Mouse (Mus musculus): ENCODE results near the gene Gm45194.

The Gm45194 gene

DNA sequence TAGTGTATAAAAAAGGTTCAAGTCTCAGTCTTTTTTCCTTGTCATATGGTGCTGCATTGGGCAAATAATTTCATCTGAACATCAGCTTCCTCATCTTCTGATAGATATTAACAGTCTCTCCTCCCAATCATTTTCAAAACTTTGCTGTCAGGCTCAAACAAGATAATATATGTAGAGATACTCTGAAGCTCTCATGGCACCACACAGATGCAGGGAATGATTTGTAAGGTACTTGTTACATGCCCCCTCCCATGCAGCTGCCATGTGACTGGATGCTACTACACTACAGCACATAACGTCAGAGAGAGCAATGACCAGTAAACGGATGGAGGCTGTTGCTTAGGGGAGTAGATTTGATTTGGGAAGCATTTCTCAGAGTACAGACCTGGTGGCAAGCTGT, at the start of gene Gm45194:
Gm45194 (plus strand) TSS at position 301 of the 400 bp plus-strand sequence.
- DNase-seq (ENCODE audit: low spot score in 2 of 2) = no peak

DNA sequence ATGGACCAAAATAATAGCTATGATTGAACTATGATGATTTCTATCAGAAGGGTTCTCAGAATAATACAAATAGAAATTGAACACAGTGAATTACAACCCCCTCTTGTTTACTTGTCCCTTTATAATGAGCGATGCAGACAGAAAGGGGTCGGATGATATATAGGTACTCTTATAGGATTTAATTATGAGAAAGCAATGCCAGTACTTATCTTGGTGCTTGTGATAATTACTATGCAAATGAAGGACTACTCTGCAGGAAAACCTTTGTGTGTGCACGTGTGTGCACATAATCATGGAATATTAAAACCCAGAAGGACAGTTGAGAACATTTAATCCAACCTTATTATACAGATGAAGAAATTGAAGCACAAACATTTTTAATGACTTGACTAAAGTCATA, 35.3 kb upstream of the Gm45194 start:
- DNase-seq (ENCODE audit: low spot score in 2 of 2) = no peak

DNA sequence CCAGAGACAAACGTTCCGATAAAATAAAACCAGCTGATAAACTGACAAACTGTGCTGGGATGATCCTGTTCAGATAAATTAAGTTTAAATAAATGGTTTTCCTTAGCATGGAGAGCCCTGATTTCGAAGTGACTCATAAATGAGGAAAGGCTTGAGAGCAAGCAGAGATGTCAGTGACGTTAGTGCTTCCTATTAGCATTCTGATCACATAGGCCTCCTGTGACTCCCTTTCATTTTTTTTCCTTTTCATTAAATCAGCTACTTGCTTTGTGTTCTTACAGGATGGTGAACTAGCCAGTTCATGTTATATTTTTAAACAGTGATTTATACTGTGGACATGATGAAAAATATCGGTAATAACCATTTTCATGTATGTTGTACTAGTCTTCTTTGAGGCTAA, 9.9 kb upstream of the Gm45194 start:
- DNase-seq (ENCODE audit: low spot score in 2 of 2) = no peak

DNA sequence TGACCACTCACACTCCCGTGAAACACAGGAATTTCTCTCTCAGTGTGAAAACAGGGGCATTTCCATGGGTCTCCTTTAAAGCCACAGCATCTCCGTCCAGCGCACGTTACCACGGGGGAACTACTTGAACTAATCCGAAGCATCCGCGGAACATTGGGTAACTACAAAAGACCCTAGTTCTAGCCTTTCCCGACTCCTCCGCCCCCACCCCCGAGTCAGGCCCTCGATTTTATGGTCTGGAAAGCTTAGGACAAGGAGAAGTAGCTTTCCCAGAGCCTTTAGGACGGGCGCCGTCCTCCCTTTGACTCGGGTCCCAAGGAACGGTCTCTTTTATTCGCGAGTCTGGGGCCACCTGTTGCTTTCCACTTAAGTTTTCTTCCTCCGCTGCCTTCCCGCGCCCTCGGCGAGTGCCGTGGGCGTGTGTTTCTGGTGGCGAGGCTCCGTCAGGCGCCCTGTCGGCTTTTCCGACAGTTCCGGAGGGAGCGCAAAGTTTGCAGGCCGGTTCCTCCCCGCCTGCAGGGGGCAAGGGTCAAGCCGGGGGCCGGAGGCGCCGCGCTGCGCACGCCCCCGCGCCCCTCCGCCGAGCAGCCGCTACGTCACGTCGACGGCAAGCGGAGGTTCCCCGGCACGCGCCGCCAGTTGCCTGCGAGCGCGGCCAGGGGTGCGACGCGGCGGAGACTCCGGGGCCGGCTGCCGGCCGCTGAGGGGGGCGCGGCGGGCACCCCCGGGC, 3.3 kb downstream of the Gm45194 start:
- DNase-seq (ENCODE audit: low spot score in 2 of 2) = no peak

DNA sequence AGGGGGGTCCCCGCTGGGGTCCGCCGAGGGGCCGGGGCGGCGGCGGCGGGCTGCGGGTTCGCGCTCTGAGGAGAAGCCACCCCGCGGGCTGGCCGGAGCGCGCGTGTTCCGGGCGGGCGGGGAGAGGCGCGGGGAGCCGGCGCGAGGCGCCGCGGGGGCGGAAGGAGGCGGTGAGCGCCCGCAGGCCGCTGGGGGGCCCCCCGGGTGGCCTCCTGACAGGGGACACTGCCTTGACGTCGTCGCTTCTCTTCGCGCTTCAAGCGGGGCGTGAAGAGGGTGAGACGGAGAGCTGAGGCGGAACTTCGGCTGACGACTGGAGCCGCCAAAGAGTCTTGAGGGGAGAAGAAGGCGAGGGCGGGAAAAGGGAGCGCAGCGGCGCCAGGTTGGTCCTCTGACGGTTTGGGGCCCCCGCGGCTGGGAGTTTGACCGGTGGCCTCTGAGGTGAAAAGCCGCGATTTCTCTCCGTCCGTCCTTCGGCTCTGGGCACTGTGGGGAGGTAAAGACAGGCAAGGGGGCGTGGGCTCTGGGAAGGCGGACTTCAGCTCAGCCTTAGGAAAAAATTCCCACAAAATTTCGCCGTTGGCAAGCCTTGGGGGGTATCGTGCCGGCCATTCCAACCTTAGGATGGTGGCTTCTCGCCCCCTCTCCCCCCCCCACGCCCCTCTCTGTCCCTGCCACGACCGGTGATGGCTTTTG, 4.0 kb downstream of the Gm45194 start:
- no peak for DNase-seq (ENCODE audit: low spot score in 2 of 2)

DNA sequence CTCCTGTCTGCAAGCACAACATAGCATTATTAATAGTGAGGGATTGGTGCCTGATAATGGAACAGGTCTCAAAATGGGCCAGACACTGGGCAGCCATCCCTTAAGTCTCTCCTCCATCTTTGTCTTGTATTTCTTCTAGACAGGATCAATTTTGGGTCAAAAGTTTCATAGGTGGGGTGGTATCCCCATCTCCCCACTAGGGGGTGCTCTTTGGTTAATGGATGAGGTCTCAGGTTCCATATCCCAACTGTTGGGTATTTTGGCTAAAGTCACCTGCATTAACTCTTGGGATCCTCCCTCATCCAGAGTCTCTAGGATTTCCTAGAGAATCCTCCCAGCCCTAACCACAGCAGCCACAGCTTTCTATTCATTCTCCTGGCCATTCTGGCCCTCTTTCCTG, 26.2 kb downstream of the Gm45194 start:
- DNase-seq (ENCODE audit: low spot score in 2 of 2) = no peak

DNA sequence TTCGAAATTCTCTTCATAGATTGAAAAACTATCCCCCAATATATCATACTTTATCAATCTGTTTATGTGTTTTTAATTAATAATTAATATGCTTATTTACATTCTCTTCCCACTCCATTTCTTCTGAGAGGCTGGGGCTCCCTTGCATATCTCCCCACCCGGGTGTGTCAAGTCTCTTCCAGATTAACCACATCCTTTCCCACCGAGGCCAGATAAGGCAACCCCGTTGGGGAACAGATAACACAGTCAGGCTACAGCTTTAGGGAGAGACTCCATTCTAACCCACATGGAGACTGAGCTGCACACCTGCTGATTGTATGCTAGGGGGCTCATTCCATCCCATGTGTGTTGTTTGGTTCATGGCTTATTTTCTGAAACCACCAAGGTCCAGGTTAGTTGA, 69.7 kb downstream of the Gm45194 start:
- no peak for DNase-seq (ENCODE audit: low spot score in 2 of 2)

DNA sequence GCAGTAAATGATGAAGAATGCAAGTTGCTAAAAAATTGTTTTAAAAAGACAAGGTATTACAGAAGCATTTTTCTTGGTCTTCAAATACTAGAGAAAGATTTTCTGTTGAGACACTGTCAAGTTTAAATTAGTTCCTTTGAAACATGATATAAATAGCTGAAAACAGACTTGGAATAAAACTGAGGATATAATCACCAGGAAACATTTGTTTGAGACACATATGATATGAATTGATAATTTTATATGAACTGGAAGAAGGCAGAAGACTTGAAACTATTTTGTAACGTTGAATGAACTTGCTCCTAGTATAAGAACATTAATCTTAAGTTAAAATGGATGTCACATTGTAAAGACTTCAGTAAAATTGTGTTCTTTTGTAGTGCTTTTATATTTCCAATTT, 108.5 kb downstream of the Gm45194 start:
- no peak for DNase-seq (ENCODE audit: low spot score in 2 of 2)

DNA sequence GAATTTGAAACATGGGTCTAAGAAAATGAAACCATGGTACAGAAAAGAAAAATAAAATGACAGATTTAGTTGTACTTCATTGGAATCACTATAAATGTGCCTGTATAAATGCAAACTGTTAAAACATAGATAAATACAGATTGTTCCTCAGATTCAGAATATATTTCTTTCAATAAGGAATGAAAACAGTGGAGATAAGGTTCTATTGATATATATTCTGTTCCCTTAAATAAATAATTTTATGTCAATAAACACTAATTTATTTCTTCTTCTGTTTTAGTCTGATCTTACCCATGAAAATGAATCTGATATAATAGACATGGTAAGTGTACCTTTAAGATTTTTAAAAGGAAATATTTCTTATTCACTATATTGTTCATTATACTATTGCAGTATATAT, 119.5 kb downstream of the Gm45194 start, which contains the start of gene Tex16:
Tex16 (plus strand) TSS at position 301 of the 400 bp plus-strand sequence.
- DNase-seq (ENCODE audit: low spot score in 2 of 2) = no peak

DNA sequence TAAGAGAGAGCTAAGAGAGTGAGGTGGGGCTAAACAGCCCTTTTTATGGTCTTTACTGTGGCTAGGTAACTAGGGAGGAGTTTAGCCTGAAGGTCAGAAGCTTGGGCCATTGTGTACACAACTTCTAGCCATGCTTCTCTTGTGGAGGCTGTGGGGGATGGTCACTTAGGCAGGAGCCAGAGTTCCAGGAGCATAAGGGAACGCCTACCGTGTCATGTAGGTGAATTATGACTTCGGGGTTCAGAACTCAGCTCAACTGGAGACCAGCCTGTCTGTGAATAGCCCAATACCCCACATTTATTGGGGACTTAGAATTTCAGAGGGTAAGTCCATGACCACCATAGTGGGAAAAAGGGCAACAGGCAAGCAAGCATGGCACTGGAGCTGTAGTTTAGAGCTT, 347.6 kb downstream of the Gm45194 start, which contains the start of gene 4933403O08Rik:
4933403O08Rik (plus strand) TSS at position 301 of the 400 bp plus-strand sequence.
- DNase-seq (ENCODE audit: low spot score in 2 of 2) = no peak

DNA sequence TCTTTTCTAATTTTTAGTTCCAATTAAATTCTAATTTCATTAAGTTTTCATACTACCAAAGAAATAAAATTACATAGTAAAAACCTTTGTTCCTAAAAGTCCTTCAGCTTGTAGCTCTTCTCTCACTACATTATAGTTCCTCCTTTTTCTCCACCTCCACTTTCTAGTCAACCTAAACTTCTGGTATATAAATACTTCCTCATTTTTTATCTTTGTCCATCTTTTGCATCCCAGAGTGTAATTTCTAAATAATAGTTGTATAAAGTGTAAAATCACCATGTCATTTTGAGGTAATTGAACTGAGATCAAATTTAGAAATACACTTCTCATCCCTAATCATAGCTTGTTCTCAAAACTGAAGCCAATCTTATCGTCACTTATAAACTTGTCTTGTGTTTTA, 351.7 kb downstream of the Gm45194 start:
- DNase-seq (ENCODE audit: low spot score in 2 of 2) = no peak

DNA sequence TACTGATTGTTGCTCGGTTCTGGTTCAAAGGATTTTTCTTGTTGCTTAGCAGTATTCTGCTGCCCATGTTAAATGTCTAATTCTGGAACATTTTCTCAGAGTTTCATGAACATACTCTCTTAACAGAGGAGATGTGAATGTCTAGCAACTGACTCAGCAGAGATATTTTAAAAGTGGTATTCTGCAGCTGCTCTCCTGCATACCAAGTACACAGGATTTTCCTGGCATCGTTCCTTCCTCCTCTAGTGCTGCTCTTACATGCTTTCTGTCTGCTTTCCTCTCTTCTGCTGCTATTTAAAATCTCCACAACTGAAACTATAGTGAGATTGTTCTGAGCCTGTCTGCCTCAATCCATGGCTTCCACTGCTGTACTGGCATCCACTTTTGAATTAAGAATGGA, 364.3 kb downstream of the Gm45194 start:
- DNase-seq (ENCODE audit: low spot score in 2 of 2) = no peak

DNA sequence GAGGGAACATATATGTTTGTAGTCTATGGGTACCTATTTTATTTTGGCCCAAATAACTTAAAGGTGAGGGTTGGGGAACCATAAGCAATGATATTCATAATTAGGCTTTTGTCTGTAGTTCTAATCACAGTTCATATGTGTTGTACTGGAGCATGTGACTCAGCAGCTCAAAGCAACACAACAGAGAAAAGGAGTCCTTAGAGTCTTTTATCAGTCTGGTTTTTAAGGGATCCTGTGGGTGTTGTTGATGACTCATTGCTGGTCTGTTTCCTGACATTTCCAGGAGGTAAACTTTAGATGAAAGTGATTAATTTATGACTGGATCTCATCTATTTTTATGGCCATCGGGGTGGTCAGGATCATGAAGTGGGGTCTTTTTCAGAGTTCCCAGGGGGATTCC, 382.4 kb downstream of the Gm45194 start:
- DNase-seq (ENCODE audit: low spot score in 2 of 2) = no peak
